Mouse (Mus musculus) large intestine, adult 2 months (tissue): ENCODE measurements at regions not wholly inside any gene's neighbourhood (a gene's known extent, or its start where the extent isn't known, plus 50 kb on each side); places are given as distances from the start of the nearest gene placed in this dataset.

ENCODE experiments used
- DNase-seq: peaks from one replicate; pipeline ENCODE4 v3.0.0-alpha.2; 2012; ENCODE audit warnings: low read depth, low spot score
- WGBS: fragments of 180-500 bp; shearing (Covaris S2); methylation state at CpG from one replicate; pipeline ENCODE4 v1.1.7; 2018; 5-methylcytosine and 5-hydroxymethylcytosine counted together

DNA sequence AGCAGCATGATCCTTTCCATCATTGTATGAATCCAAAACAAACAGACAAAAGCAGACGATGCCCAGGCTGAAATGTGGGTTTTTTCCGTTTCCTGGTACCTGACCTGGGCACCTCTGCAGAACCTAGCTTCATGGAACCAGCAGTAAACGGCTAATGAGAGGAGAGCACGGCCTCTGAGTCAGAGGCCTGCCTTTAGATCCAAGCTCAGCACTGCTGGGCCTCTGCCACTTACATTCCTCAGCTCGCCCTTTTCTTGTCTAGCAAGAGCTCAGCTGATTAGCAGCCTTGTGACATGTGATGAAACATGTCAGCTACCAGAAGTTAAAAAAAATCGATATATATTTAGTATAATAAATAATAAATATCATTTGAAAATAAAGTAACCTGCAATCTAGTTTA, 91.2 kb upstream of the Dhrs4 start:
- DNase-seq: no peak
- 44% methylated on average over 6 of the region's 6 CpGs for WGBS

DNA sequence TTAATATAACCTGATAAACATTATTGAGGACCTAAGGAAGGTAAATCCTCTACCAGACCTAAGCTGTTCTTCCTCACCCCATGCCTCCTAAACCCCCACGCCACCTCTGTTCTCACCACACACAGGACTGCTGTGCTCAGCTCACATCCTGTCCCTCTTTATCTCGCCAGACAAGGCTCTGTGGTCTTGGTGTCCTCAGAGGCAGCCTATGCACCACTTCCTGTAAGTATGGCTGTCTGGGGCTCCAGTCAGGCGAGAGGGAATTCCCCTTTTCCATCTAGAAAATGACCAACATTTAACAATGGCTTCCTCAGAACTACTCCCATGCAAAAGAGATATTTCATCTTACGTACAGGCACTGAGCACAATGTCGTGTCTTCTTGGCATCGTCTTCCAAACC, 86.2 kb upstream of the Dhrs4 start:
- DNase-seq: no peak
- 70% methylated on average over 6 of the region's 6 CpGs for WGBS

- 81% methylated on average over 2 of the region's 2 CpGs for whole genome bisulfite sequencing
- no peak for DNase-seq
Observed at GRCm38 (mm10) chr14:55406146-55406545, 72.4 kb upstream of the Dhrs4 start.
